Mouse (Mus musculus): ENCODE measurements around the gene Snapin.
A peak's percentile ranks its signal among the peaks of the same experiment; 100 is the strongest.

The Snapin gene

GRCm38 (mm10) chr3:90505216-90505615 lies 14.4 kb upstream of the Snapin start:
- no peak for DNase-seq (ENCODE audit: low spot score in 2 of 2)

GRCm38 (mm10) chr3:90503444-90503843 lies 12.6 kb upstream of the Snapin start:
- DNase-seq (ENCODE audit: low spot score in 2 of 2) = no peak

GRCm38 (mm10) chr3:90497597-90497996 lies 6.8 kb upstream of the Snapin start:
- no peak for DNase-seq (ENCODE audit: low spot score in 2 of 2)

GRCm38 (mm10) chr3:90495850-90496525 lies 5.2 kb upstream of the Snapin start:
- DNase-seq (ENCODE audit: low spot score in 2 of 2) = no peak

GRCm38 (mm10) chr3:90493831-90494540 lies 3.2 kb upstream of the Snapin start:
- no peak for DNase-seq (ENCODE audit: low spot score in 2 of 2)

- DNase-seq (ENCODE audit: low spot score in 2 of 2) = peak in 1 of 2 experiments; percentile 65
These were observed 517 bp upstream of the Snapin start for GRCm38 (mm10) chr3:90491350-90491749.

- DNase-seq (ENCODE audit: low spot score in 2 of 2) = no peak
These were observed 2.3 kb downstream of the Snapin start for GRCm38 (mm10) chr3:90488576-90488975.

- no peak for DNase-seq (ENCODE audit: low spot score in 2 of 2)
These were observed 3.8 kb downstream of the Snapin start for GRCm38 (mm10) chr3:90486998-90487397.

GRCm38 (mm10) chr3:90475831-90476611 lies 14.8 kb downstream of the Snapin start, which contains the start of gene Ilf2:
Ilf2 (plus strand) TSS chr3:90476126.
- peak; percentile 84 to 93 for DNase-seq (ENCODE audit: low spot score in 2 of 2)

GRCm38 (mm10) chr3:90475151-90475830 lies 15.5 kb downstream of the Snapin start:
- no peak for DNase-seq (ENCODE audit: low spot score in 2 of 2)

- peak; percentile 28 to 74 for DNase-seq (ENCODE audit: low spot score in 2 of 2)
These were observed 18.6 kb downstream of the Snapin start for GRCm38 (mm10) chr3:90472213-90472612.

GRCm38 (mm10) chr3:90467618-90468300 lies 23.1 kb downstream of the Snapin start:
- DNase-seq (ENCODE audit: low spot score in 2 of 2) = no peak

- no peak for DNase-seq (ENCODE audit: low spot score in 2 of 2)
These were observed 24.5 kb downstream of the Snapin start for GRCm38 (mm10) chr3:90466311-90466766.

GRCm38 (mm10) chr3:90465686-90466310 lies 25.0 kb downstream of the Snapin start, which contains the start of gene Npr1:
Npr1 (minus strand) TSS chr3:90465866.
- peak; percentile 31 for DNase-seq (ENCODE audit: low spot score in 2 of 2)

- peak; percentile 33 to 35 for DNase-seq (ENCODE audit: low spot score in 2 of 2)
These were observed 25.6 kb downstream of the Snapin start for GRCm38 (mm10) chr3:90465081-90465685.

GRCm38 (mm10) chr3:90464552-90465080 lies 26.2 kb downstream of the Snapin start:
- peak in 1 of 2 experiments; percentile 13 for DNase-seq (ENCODE audit: low spot score in 2 of 2)

GRCm38 (mm10) chr3:90462579-90462978 lies 28.3 kb downstream of the Snapin start:
- DNase-seq (ENCODE audit: low spot score in 2 of 2) = no peak

- no peak for DNase-seq (ENCODE audit: low spot score in 2 of 2)
These were observed 28.9 kb downstream of the Snapin start for GRCm38 (mm10) chr3:90461935-90462334.

GRCm38 (mm10) chr3:90460315-90460714 lies 30.5 kb downstream of the Snapin start:
- no peak for DNase-seq (ENCODE audit: low spot score in 2 of 2)

- DNase-seq (ENCODE audit: low spot score in 2 of 2) = no peak
These were observed 31.1 kb downstream of the Snapin start for GRCm38 (mm10) chr3:90459727-90460126.
